Mouse (Mus musculus) ES-E14 (cell line): ENCODE results near the gene Spg21. TPM values are rescaled to one million over a fixed set of nuclear protein-coding genes. Genes with fewer than 3 reads are reported as not detected.

Experiments
- DNase-seq: peaks from one replicate; pipeline ENCODE4 v3.0.0-alpha.2; 2013; ENCODE audit warnings: low read depth, low spot score
- H3K27ac ChIP-seq: 2 replicates; pipeline ENCODE4 v1.5.1; 2012; ENCODE audit warnings: low read depth, mild to moderate bottlenecking, low read length, moderate library complexity, mixed read lengths; ENCODE audit not compliant: poor library complexity, insufficient read depth, severe bottlenecking
- H3K36me3 ChIP-seq: 2 replicates; pipeline ENCODE4 v1.6.1; 2012; ENCODE audit warnings: mild to moderate bottlenecking, low read length, moderate library complexity, mixed read lengths; ENCODE audit not compliant: control insufficient read depth, poor library complexity, insufficient read depth, severe bottlenecking
- H3K4me1 ChIP-seq, 2 experiments: fragments of 150-350 bp in 1 of 2; sonication (generic) in 1 of 2; 2 replicates each; pipeline ENCODE4 v1.6.1; 2012; ENCODE audit warnings: low read length in 2 of 2, mild to moderate bottlenecking in 1 of 2, mixed read lengths in 1 of 2; ENCODE audit not compliant: control insufficient read depth in 2 of 2, insufficient read depth in 2 of 2, poor library complexity in 1 of 2
- H3K4me3 ChIP-seq, 2 experiments: fragments of 150-350 bp in 1 of 2; sonication (generic) in 1 of 2; 2 replicates each; pipeline ENCODE4 v1.5.1; 2012; ENCODE audit warnings: low read length in 2 of 2, low read depth in 1 of 2, mild to moderate bottlenecking in 1 of 2, mixed read lengths in 1 of 2; ENCODE audit not compliant: insufficient read depth in 1 of 2, poor library complexity in 1 of 2, severe bottlenecking in 1 of 2
- H3K9ac ChIP-seq: 2 replicates; pipeline ENCODE4 v1.6.1; 2012; ENCODE audit warnings: low read depth, mild to moderate bottlenecking, low read length, mixed read lengths; ENCODE audit not compliant: poor library complexity, insufficient read depth, severe bottlenecking
- H3K9me3 ChIP-seq: fragments of 150-350 bp; sonication (generic); 2 replicates; pipeline ENCODE4 v1.6.1; 2012; ENCODE audit warnings: low read depth, mild to moderate bottlenecking, low read length; ENCODE audit not compliant: control insufficient read depth, insufficient read depth
- CHD2 ChIP-seq: IDR thresholded peaks from 2 replicates; pipeline ENCODE4 v1.6.1; 2014; ENCODE audit warnings: mild to moderate bottlenecking, low read depth, low read length, inconsistent platforms
- HCFC1 ChIP-seq: IDR thresholded peaks from 2 replicates; pipeline ENCODE4 v1.6.1; 2012; ENCODE audit warnings: low read length, inconsistent platforms, borderline replicate concordance; ENCODE audit not compliant: insufficient read depth
- MAFK ChIP-seq: IDR thresholded peaks from 2 replicates; pipeline ENCODE4 v1.6.1; 2014; ENCODE audit warnings: mild to moderate bottlenecking, low read depth, low read length, inconsistent platforms; ENCODE audit not compliant: insufficient read depth
- ZC3H11A ChIP-seq: IDR thresholded peaks from 2 replicates; pipeline ENCODE4 v1.6.1; 2012; ENCODE audit warnings: low read depth, mild to moderate bottlenecking, inconsistent platforms, low read length, borderline replicate concordance
- ZNF384 ChIP-seq: IDR thresholded peaks from 2 replicates; pipeline ENCODE4 v1.6.1; 2012; ENCODE audit warnings: low read depth, low read length, inconsistent platforms
- in situ Hi-C, 2 experiments: fragments of 600-800 bp; cut with MboI; formaldehyde crosslinking; loops; one replicate each; pipeline ENCODE4 v1.15.1; 2025; ENCODE audit warnings: low sequenced_read_pairs in 2 of 2, inconsistent platforms in 1 of 2; ENCODE audit not compliant: unreplicated experiment in 2 of 2
- total RNA-seq: library from RNA; depleted of rRNA; stranded (reverse); fragments of 300-350 nt; gene quantifications from 2 replicates; pipeline ENCODE4 v1.2.3, GENCODE M21; 2012

Gene Spg21
- total RNA-seq, 1 experiment = 31.7 TPM

DNA sequence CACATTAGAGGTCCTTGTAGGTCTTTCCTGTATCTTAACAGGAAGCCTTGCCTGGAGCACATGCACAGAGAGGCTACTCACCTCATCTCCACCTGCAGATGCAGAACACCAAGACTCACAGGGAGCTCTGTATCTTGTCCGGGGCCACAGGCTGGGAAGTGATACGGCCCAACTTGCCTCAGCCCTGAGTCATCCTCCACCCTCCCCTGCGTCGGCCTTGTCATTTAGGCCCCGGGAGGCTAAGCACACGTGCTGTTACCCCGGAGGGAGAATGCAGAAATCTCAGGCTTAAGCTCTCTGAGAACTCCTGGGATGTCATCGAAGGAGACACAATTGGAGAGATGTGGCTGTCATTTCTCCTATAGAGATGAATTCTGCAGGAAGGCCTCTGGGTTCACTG lies 68.9 kb downstream of the Spg21 start:
- Histone ChIP-seq H3K9me3 (no peaks in the 10 kb centered on the region), H3K4me1 (0 out of 4 replicates have a peak, but pooled peaks cover 0 to 2% of the 10 kb centered on the region in 2 experiments), H3K36me3 (no peaks in the 10 kb centered on the region), H3K27ac (no peak overlapping the region; the same call in 1 of the 2 replicates), H3K4me3 (no peak overlapping the region), H3K9ac (no peak overlapping the region)
- no peak for TF ChIP-seq ZNF384
- no peak for TF ChIP-seq ZC3H11A
- in situ Hi-C loops = no loop called here
- DNase-seq = no peak

DNA sequence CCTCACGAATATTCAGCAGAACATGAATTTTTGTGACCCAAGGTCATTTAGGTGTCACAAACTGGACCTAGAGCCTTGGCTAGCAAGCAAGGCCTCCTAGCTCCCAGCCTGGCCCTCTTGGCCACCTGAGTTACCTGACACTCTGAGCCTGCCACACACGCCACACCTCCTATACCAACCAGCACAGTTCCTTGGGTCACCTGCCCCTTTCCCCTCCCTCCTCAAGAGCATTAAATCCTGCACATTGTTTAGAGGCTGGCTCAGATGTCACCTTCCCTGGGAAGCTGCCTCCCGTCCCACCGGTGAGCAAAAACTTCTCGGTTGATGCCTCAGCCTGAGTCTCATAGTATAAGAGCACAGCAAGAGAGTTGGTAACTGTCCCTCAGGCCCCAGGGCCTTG lies 70.5 kb downstream of the Spg21 start:
- Histone ChIP-seq H3K27ac (no peak overlapping the region), H3K9me3 (no peaks in the 10 kb centered on the region), H3K9ac (no peak overlapping the region), H3K4me3 (no peak overlapping the region), H3K36me3 (no peaks in the 10 kb centered on the region), H3K4me1 (0 out of 4 replicates have a peak, but pooled peaks cover 0 to 2% of the 10 kb centered on the region in 2 experiments)
- TF ChIP-seq ZC3H11A (no peak), ZNF384 (no peak), MAFK (no peak), HCFC1 (no peak), CHD2 (no peak)
- in situ Hi-C loops = no loop called here
- no peak for DNase-seq

DNA sequence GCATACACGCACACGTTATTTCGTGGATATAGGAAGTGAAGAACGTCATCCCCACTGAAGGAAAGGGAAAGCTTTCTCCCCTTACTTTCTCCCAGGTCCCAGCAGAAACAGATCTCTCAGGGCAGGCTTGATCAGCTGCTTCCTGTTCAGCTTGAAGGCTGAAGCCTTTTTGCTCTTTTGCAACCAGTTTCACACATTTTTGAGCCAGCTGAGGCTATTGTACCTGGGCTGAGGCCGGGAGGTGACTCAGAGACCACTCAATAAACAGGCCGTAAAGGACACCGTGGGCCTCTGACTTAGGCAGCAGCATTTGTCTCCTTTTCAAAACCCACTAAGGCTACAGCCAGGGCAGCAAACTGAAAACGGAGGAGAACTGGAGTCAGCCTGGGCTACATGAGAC lies 72.2 kb downstream of the Spg21 start:
- no peak for DNase-seq
- in situ Hi-C loops = no loop called here
- Histone ChIP-seq H3K4me3 (no peak overlapping the region), H3K9me3 (no peaks in the 10 kb centered on the region), H3K4me1 (no peaks in the 10 kb centered on the region), H3K36me3 (no peaks in the 10 kb centered on the region), H3K9ac (no peak overlapping the region), H3K27ac (no peak overlapping the region)
- TF ChIP-seq ZNF384 (no peak), CHD2 (no peak), HCFC1 (no peak), MAFK (no peak), ZC3H11A (no peak)

- Histone ChIP-seq H3K4me3 (no peak overlapping the region), H3K4me1 (no peaks in the 10 kb centered on the region), H3K9me3 (no peaks in the 10 kb centered on the region), H3K9ac (no peak overlapping the region), H3K36me3 (no peaks in the 10 kb centered on the region), H3K27ac (no peak overlapping the region)
- TF ChIP-seq ZC3H11A = no peak
- no peak for TF ChIP-seq MAFK
- TF ChIP-seq HCFC1 = no peak
- TF ChIP-seq ZNF384 = no peak
- no peak for TF ChIP-seq CHD2
- in situ Hi-C loops = no loop called here
- DNase-seq = no peak
These were observed 73.4 kb downstream of the Spg21 start for GRCm38 (mm10) chr9:65534111-65534510.

GRCm38 (mm10) chr9:65535191-65535722 lies 74.5 kb downstream of the Spg21 start:
- TF ChIP-seq ZNF384 (no peak), MAFK (no peak), CHD2 (no peak), ZC3H11A (no peak), HCFC1 (no peak)
- Histone ChIP-seq H3K4me1 (no peaks in the 10 kb centered on the region), H3K36me3 (no peaks in the 10 kb centered on the region), H3K4me3 (no peak overlapping the region), H3K27ac (no peak overlapping the region), H3K9me3 (no peaks in the 10 kb centered on the region), H3K9ac (no peak overlapping the region)
- in situ Hi-C loops = no loop called here
- no peak for DNase-seq
